Mouse (Mus musculus): ENCODE data around the gene Atp6v1c2. TPM values are rescaled to one million over a fixed set of nuclear protein-coding genes. Genes with fewer than 3 reads are reported as not detected.

The Atp6v1c2 gene
- total and polyA plus RNA-seq, 3 experiments, result 0.19 to 0.42 TPM; not detected in 1

DNA sequence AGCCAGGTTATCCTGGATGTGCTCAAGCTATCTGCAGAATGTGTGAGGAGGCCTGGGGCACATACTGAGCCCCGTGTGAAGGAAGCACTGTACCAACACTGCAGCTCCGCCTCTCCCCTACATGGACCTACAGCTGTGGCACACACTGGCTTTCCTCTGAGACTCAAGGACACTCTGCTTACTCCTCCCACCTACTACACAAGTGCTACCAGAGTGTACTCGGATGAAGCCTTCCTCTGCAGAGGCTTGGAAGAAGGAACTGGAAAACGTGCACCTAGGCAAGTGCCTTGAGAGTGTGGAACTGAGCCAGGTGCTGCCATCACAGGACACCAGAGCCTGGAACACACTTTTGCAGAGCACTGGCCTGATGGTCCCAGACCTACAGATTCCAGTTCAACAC, 38.6 kb downstream of the Atp6v1c2 start:
- no peaks in the 10 kb centered on the region for H3K27me3 ChIP-seq (replicated peaks)
- H3K4me2 ChIP-seq (ENCODE audit: insufficient read depth, low read depth, poor library complexity, severe bottlenecking), result no peak overlapping the region
- in situ Hi-C loops (cut with MboI; ENCODE audit: low pct_ligation_motif_present, low pct_unique_long_range_greater_than_20kb, low sequenced_read_pairs) (no loop called here), dilution Hi-C loops (cut with MboI; ENCODE audit: extremely low pct_ligation_motif_present, extremely low pct_unique_long_range_greater_than_20kb, low sequenced_read_pairs) (no loop called here)
- H3K9ac ChIP-seq (ENCODE audit: insufficient read depth, low read depth), result no peak overlapping the region
- DNase-seq (ENCODE audit: extremely low read depth), result no peak
- no peaks in the 10 kb centered on the region for H3K9me3 ChIP-seq (replicated peaks; ENCODE audit: low read length)
- H3K4me3 ChIP-seq (replicated peaks in 1 of 3; ENCODE audit: low read depth in 2 of 3, low read length in 2 of 3, poor library complexity in 1 of 3), result no peak overlapping the region
- no peak for TF ChIP-seq MXI1 (IDR thresholded peaks at IDR 0.05; ENCODE audit: low read depth, low read length)
- TF ChIP-seq ETS1 (conservative IDR thresholded peaks at IDR 0.05; ENCODE audit: low read depth, low read length), result no peak
- no peak overlapping the region for H3K27ac ChIP-seq (ENCODE audit: insufficient read depth, low read depth)
- H3K79me2 ChIP-seq (replicated peaks; ENCODE audit: control insufficient read depth, extremely low read depth, insufficient read depth, poor library complexity, severe bottlenecking), result no peaks in the 10 kb centered on the region
- H3K36me3 ChIP-seq (replicated peaks in 1 of 2; ENCODE audit: control insufficient read depth in 1 of 2, insufficient read depth in 1 of 2, low read length in 1 of 2), result peaks cover 0 to 21% of the 10 kb centered on the region in 2 experiments
- no peaks in the 10 kb centered on the region for H3K4me1 ChIP-seq (ENCODE audit: control insufficient read depth in 1 of 2, insufficient read depth in 2 of 2)

DNA sequence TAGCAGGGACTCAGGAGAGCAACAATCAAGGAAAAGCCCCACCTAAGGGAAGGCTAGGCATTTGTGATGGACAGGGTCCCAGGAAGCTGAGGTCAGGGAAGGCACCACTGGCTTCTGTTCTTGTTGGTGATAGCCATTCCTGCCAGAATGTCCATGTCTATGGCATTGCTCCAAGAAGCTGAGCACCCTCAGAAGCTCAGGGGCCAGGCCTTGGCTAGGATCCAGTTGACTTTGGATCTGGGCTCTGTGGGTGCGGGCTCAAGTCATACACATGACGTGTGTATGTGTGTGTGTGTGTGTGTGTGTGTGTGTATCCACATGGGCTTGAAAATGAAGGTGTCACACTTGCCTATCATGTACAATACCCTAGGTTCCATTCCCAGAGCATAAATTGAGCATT, 39.2 kb downstream of the Atp6v1c2 start:
- Histone ChIP-seq H3K4me2 (ENCODE audit: insufficient read depth, low read depth, poor library complexity, severe bottlenecking) (no peak overlapping the region), H3K27me3 (replicated peaks) (no peaks in the 10 kb centered on the region), H3K27ac (ENCODE audit: insufficient read depth, low read depth) (no peak overlapping the region), H3K9me3 (replicated peaks; ENCODE audit: low read length) (no peaks in the 10 kb centered on the region), H3K9ac (ENCODE audit: insufficient read depth, low read depth) (no peak overlapping the region), H3K4me1 (ENCODE audit: control insufficient read depth in 1 of 2, insufficient read depth in 2 of 2) (no peaks in the 10 kb centered on the region), H3K4me3 (replicated peaks in 1 of 3; ENCODE audit: low read depth in 2 of 3, low read length in 2 of 3, poor library complexity in 1 of 3) (no peak overlapping the region), H3K36me3 (replicated peaks in 1 of 2; ENCODE audit: control insufficient read depth in 1 of 2, insufficient read depth in 1 of 2, low read length in 1 of 2) (peaks cover 4 to 26% of the 10 kb centered on the region in 2 experiments), H3K79me2 (replicated peaks; ENCODE audit: control insufficient read depth, extremely low read depth, insufficient read depth, poor library complexity, severe bottlenecking) (no peaks in the 10 kb centered on the region)
- in situ Hi-C loops (cut with MboI; ENCODE audit: low pct_ligation_motif_present, low pct_unique_long_range_greater_than_20kb, low sequenced_read_pairs) (no loop called here), dilution Hi-C loops (cut with MboI; ENCODE audit: extremely low pct_ligation_motif_present, extremely low pct_unique_long_range_greater_than_20kb, low sequenced_read_pairs) (no loop called here)
- DNase-seq (ENCODE audit: extremely low read depth), result no peak
- TF ChIP-seq USF2 (conservative IDR thresholded peaks at IDR 0.05; ENCODE audit: low read depth, low read length) (no peak), POLR2A (IDR thresholded peaks at IDR 0.05; ENCODE audit: low read depth, low read length) (no peak), SMC3 (IDR thresholded peaks at IDR 0.05; ENCODE audit: low read depth, low read length) (no peak), MXI1 (IDR thresholded peaks at IDR 0.05; ENCODE audit: low read depth, low read length) (no peak), CHD1 (IDR thresholded peaks at IDR 0.05; ENCODE audit: low read depth, low read length) (no peak), JUN (IDR thresholded peaks at IDR 0.05; ENCODE audit: insufficient read depth, low read depth, low read length) (no peak), HCFC1 (IDR thresholded peaks at IDR 0.05; ENCODE audit: low read depth, low read length) (no peak), KAT2A (IDR thresholded peaks at IDR 0.05; ENCODE audit: insufficient replicate concordance, low read length) (no peak), NRF1 (IDR thresholded peaks at IDR 0.05; ENCODE audit: low read depth, low read length) (no peak), MEF2A (IDR thresholded peaks at IDR 0.05; ENCODE audit: borderline replicate concordance, low read depth, low read length) (no peak), USF1 (IDR thresholded peaks at IDR 0.05; ENCODE audit: low read depth, low read length) (no peak), MAZ (IDR thresholded peaks at IDR 0.05; ENCODE audit: low read depth, low read length) (no peak)

DNA sequence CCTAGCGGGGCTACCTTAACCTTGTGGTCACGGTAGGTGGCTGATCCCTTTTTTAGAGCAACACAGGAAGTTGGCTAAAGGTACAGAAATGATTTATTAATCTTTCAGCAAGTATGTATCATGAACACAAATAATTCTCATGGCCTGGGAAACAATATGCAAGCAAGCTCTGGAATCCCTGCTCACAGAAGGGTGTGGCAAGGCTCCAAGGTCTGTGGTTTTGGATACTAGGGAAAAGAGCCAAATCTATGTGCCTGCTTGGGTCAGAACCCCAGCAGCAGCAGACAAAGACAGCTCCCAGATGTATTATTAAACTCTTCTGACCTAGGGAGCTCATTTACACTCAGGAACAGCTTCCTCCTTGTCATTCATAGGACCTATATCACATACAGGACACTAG, 40.1 kb downstream of the Atp6v1c2 start:
- Histone ChIP-seq H3K79me2 (replicated peaks; ENCODE audit: control insufficient read depth, extremely low read depth, insufficient read depth, poor library complexity, severe bottlenecking) (no peaks in the 10 kb centered on the region), H3K9ac (ENCODE audit: insufficient read depth, low read depth) (no peak overlapping the region), H3K4me2 (ENCODE audit: insufficient read depth, low read depth, poor library complexity, severe bottlenecking) (no peak overlapping the region), H3K27me3 (replicated peaks) (no peaks in the 10 kb centered on the region), H3K27ac (ENCODE audit: insufficient read depth, low read depth) (no peak overlapping the region), H3K4me3 (replicated peaks in 1 of 3; ENCODE audit: low read depth in 2 of 3, low read length in 2 of 3, poor library complexity in 1 of 3) (no peak overlapping the region), H3K9me3 (replicated peaks; ENCODE audit: low read length) (no peaks in the 10 kb centered on the region), H3K4me1 (ENCODE audit: control insufficient read depth in 1 of 2, insufficient read depth in 2 of 2) (no peaks in the 10 kb centered on the region), H3K36me3 (replicated peaks in 1 of 2; ENCODE audit: control insufficient read depth in 1 of 2, insufficient read depth in 1 of 2, low read length in 1 of 2) (peaks cover 7 to 35% of the 10 kb centered on the region in 2 experiments)
- in situ Hi-C loops (cut with MboI; ENCODE audit: low pct_ligation_motif_present, low pct_unique_long_range_greater_than_20kb, low sequenced_read_pairs) (no loop called here), dilution Hi-C loops (cut with MboI; ENCODE audit: extremely low pct_ligation_motif_present, extremely low pct_unique_long_range_greater_than_20kb, low sequenced_read_pairs) (no loop called here)
- TF ChIP-seq MAZ (IDR thresholded peaks at IDR 0.05; ENCODE audit: low read depth, low read length), result no peak
- no peak for TF ChIP-seq MEF2A (IDR thresholded peaks at IDR 0.05; ENCODE audit: borderline replicate concordance, low read depth, low read length)
- TF ChIP-seq E2F4 (IDR thresholded peaks at IDR 0.05; ENCODE audit: insufficient replicate concordance, low read depth, low read length), result no peak
- TF ChIP-seq MAX (IDR thresholded peaks at IDR 0.05; ENCODE audit: low read length), result no peak
- no peak for TF ChIP-seq ELF1 (IDR thresholded peaks at IDR 0.05; ENCODE audit: low read depth, low read length)
- no peak for TF ChIP-seq IRF4 (IDR thresholded peaks at IDR 0.05; ENCODE audit: low read depth, low read length)
- no peak for TF ChIP-seq USF2 (conservative IDR thresholded peaks at IDR 0.05; ENCODE audit: low read depth, low read length)
- TF ChIP-seq PAX5 (IDR thresholded peaks at IDR 0.05; ENCODE audit: low read length), result no peak
- no peak for DNase-seq (ENCODE audit: extremely low read depth)

Measured in CH12.LX (cell line).